Mouse (Mus musculus) CH12.LX (cell line): ENCODE measurements around the gene Zfp787.

Source experiments
- CHD2 ChIP-seq: IDR thresholded peaks from 2 replicates; pipeline ENCODE4 v1.6.1; 2011; ENCODE audit warnings: low read length, improper control_type of control experiment
- CTCF ChIP-seq, 2 experiments: IDR thresholded peaks in 1 of 2; conservative IDR thresholded peaks in 1 of 2; 2 replicates each; pipeline ENCODE4 v1.5.1; 2011 to 2012; ENCODE audit warnings: low read depth in 2 of 2, low read length in 2 of 2, improper control_type of control experiment in 1 of 2, inconsistent platforms in 1 of 2, mild to moderate bottlenecking in 1 of 2, moderate library complexity in 1 of 2
- EP300 ChIP-seq: IDR thresholded peaks from 2 replicates; pipeline ENCODE4 v1.6.1; 2011; ENCODE audit warnings: low read length, improper control_type of control experiment
- GABPA ChIP-seq: IDR thresholded peaks from 2 replicates; pipeline ENCODE4 v1.6.1; 2012; ENCODE audit warnings: low read depth, low read length, improper control_type of control experiment, inconsistent platforms; ENCODE audit not compliant: insufficient replicate concordance
- HCFC1 ChIP-seq: IDR thresholded peaks from 2 replicates; pipeline ENCODE4 v1.6.1; 2012; ENCODE audit warnings: low read depth, mild to moderate bottlenecking, inconsistent platforms, low read length, improper control_type of control experiment
- NELFE ChIP-seq: IDR thresholded peaks from 2 replicates; pipeline ENCODE4 v1.6.1; 2011; ENCODE audit warnings: low read depth, low read length, improper control_type of control experiment
- PAX5 ChIP-seq: IDR thresholded peaks from 2 replicates; pipeline ENCODE4 v1.6.1; 2012; ENCODE audit warnings: low read length, inconsistent platforms, mixed read lengths
- POLR2A ChIP-seq: IDR thresholded peaks from 2 replicates; pipeline ENCODE4 v1.6.1; 2011; ENCODE audit warnings: low read depth, mild to moderate bottlenecking, improper control_type of control experiment, low read length
- RAD21 ChIP-seq: IDR thresholded peaks from 2 replicates; pipeline ENCODE4 v1.6.1; 2011; ENCODE audit warnings: low read depth, mild to moderate bottlenecking, low read length, improper control_type of control experiment, moderate library complexity
- RCOR1 ChIP-seq: conservative IDR thresholded peaks from 2 replicates; pipeline ENCODE4 v1.6.1; 2012; ENCODE audit warnings: low read depth, mild to moderate bottlenecking, inconsistent platforms, low read length, improper control_type of control experiment
- SMC3 ChIP-seq: IDR thresholded peaks from 2 replicates; pipeline ENCODE4 v1.6.1; 2011; ENCODE audit warnings: low read depth, low read length, improper control_type of control experiment
- UBTF ChIP-seq: IDR thresholded peaks from 2 replicates; pipeline ENCODE4 v1.6.1; 2012; ENCODE audit warnings: low read depth, mild to moderate bottlenecking, inconsistent platforms, low read length, improper control_type of control experiment, moderate library complexity
- ZC3H11A ChIP-seq: IDR thresholded peaks from 2 replicates; pipeline ENCODE4 v1.6.1; 2012; ENCODE audit warnings: low read depth, mild to moderate bottlenecking, inconsistent platforms, low read length, improper control_type of control experiment

DNA sequence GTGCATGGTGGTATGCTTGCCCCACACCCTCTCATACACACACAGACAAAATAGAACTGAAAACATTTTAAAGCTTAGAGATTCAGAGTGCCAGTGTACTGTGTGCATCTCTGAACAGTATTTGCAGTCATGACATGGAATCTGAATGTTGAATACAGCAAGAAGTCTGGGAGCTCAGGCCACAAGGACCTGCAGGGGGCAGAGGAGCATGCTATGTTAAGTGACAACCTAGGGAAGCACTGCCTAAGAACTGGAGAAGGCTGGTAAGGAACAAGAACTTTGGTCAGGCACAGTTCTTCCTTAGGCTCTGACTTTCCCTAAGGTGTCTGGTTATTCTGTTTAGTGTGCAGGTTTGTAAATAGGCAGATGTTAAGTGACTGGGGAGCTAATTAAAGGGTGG lies 19.3 kb downstream of the Zfp787 start:
- TF ChIP-seq CTCF (conservative IDR thresholded peaks at IDR 0.05 in 1 of 2, IDR thresholded peaks at IDR 0.05 in 1 of 2; ENCODE audit: low read depth in 2 of 2, low read length in 2 of 2): peak in 1 of 2 experiments; percentile 27; a peak in 2 of 4 replicates
- no peak for TF ChIP-seq CHD2
- no peak; the same call in 1 of the 2 replicates for TF ChIP-seq RAD21
- no peak for TF ChIP-seq UBTF
- no peak for TF ChIP-seq EP300
- no peak for TF ChIP-seq POLR2A
- TF ChIP-seq ZC3H11A: no peak
- no peak for TF ChIP-seq HCFC1
- TF ChIP-seq NELFE: no peak
- TF ChIP-seq GABPA: no peak
- peak; percentile 10; the same call in 1 of the 2 replicates for TF ChIP-seq SMC3
- no peak for TF ChIP-seq RCOR1
- no peak for TF ChIP-seq PAX5
